In genomic region chr11:88782531-88782930, GRCm38 (mm10) we compare ENCODE assay signal across 15 mouse cellular contexts.
"Had no signal": no experiment of that assay in that cellular context is flagged by ENCODE, and none has a peak within 500 bp of the region (broad histone marks: within the 10 kb centered on the region; RNA-seq: fewer than 3 reads in every experiment).

No protein-coding gene starts in this region.

- DNase-seq: cerebellum, adult 9-10 months; cerebellum, adult 9-11 months; cerebellum, postnatal 10 days; cerebellum, postnatal 14 days; cerebellum, postnatal 36 days; embryo, embryonic 11 days; forebrain, postnatal 0 days; gastrocnemius, adult 2 months; gastrocnemius, postnatal 10 days; gastrocnemius, postnatal 14 days; gastrocnemius, postnatal 25 days; gastrocnemius, postnatal 36 days; heart, adult 11 months; heart, adult 18-20 months; heart, adult 2 months had no signal
